Mouse (Mus musculus) testis, adult 2 months (tissue): ENCODE measurements around the gene Tm7sf2.

Experiments
- CTCF ChIP-seq: fragments of 200-500 bp; IDR thresholded peaks from 2 replicates; pipeline ENCODE4 v1.5.1; 2012; ENCODE audit warnings: low read depth, mild to moderate bottlenecking, inconsistent platforms, low read length, moderate library complexity; ENCODE audit not compliant: control insufficient read depth, insufficient read depth, insufficient replicate concordance
- POLR2A ChIP-seq: fragments of 200-500 bp; IDR thresholded peaks from 2 replicates; pipeline ENCODE4 v1.6.1; 2012; ENCODE audit warnings: low read depth, mild to moderate bottlenecking, inconsistent platforms, low read length, moderate library complexity; ENCODE audit not compliant: control insufficient read depth

- TF ChIP-seq CTCF (no peak), POLR2A (no peak)
Measured at GRCm38 (mm10) chr19:6067724-6068415, at the start of gene Tm7sf2.
